Mouse (Mus musculus): ENCODE results near the gene Mybbp1a. TPM values are rescaled to one million over a fixed set of nuclear protein-coding genes. Genes with fewer than 3 reads are reported as not detected.

Gene Mybbp1a
- total and polyA plus RNA-seq, 2 experiments from 2014 or later = 38.0 to 52.4 TPM

DNA sequence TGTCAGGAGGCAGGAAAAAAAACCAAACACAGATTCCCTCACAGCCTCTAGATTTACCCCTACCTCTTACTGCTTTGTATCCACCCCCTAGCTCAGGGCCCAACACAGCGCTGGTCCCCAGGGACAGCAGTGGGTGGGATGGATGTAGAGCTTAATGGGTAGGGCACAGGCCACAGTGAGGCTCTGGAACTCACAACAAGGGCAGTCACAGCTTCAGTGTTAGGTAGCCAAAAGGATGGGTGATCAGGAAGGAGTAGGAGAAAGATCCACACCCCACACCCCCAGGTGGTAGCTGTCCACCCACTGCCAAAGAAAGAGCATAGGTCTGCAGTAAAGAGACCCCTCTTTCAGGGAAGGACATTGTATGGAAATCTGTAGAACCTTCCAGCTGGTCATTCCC is 36.5 kb downstream of the Mybbp1a start:
- DNase-seq = no peak
- Histone ChIP-seq H3K36me3 (ENCODE audit: insufficient read depth) (peaks cover 14% of the 10 kb centered on the region; the same call in 1 of the 2 replicates), H3K4me3 (ENCODE audit: low read depth, low read length) (no peak overlapping the region), H3K27me3 (ENCODE audit: insufficient read depth, low read length) (no peaks in the 10 kb centered on the region), H3K27ac (ENCODE audit: low read depth, low read length) (no peak overlapping the region), H3K9ac (no peak overlapping the region), H3K4me2 (ENCODE audit: low read depth) (no peak overlapping the region), H3K4me1 (ENCODE audit: insufficient read depth) (no peaks in the 10 kb centered on the region), H3K9me3 (ENCODE audit: low read length) (no peaks in the 10 kb centered on the region)
- 96% methylated on average over 1 of the region's 1 CpGs for WGBS
- no peak for TF ChIP-seq CTCF (IDR thresholded peaks at IDR 0.05; ENCODE audit: low read depth)
- ATAC-seq = no peak

DNA sequence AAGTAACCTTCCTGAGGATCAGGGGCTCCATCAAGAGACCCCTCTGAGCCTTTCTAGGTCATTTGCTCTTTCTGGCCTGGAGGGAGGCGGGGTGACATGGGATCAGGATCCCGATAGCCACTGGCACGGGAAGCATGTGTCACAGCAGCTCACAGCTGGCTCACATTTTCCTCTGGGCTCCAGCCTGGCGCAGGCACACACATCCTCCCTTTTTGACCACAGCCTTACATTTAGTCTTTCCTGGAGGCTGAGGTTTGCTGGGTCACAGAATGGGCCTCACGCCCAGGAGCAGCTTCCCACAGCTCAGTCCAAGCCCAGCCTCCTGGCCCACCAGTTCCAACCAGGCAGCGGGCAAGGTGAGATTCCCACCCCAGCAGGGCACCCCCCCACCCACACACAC is 37.1 kb downstream of the Mybbp1a start:
- Histone ChIP-seq H3K27me3 (ENCODE audit: insufficient read depth, low read length) (no peaks in the 10 kb centered on the region), H3K9me3 (ENCODE audit: low read length) (no peaks in the 10 kb centered on the region), H3K4me3 (ENCODE audit: low read depth, low read length) (no peak overlapping the region), H3K4me1 (ENCODE audit: insufficient read depth) (no peaks in the 10 kb centered on the region), H3K36me3 (ENCODE audit: insufficient read depth) (peaks cover 8% of the 10 kb centered on the region; the same call in 1 of the 2 replicates), H3K9ac (no peak overlapping the region), H3K4me2 (ENCODE audit: low read depth) (no peak overlapping the region), H3K27ac (ENCODE audit: low read depth, low read length) (no peak overlapping the region)
- WGBS = 80% methylated on average over 6 of the region's 6 CpGs
- DNase-seq (no peak), ATAC-seq (no peak)
- no peak for TF ChIP-seq CTCF (IDR thresholded peaks at IDR 0.05; ENCODE audit: low read depth)

DNA sequence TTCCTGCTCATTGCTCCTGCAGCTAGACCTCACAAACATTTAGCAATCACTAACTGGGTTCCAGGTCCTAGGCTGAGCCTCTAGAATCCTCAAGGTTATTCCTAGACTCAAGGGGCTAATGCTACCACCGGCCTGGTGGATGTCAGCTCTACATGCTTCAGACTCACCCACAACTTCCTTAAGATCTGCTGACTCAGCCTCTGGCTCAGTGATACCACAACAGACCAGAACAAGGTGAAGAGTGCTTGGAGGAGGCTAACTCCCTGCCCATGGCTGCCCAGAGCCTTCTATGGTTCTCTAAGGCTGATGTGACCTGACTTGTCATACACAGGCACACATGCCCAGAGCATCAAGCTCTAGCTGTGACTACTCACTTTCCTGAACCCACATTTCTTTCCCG is 38.3 kb downstream of the Mybbp1a start:
- H3K4me1 ChIP-seq (ENCODE audit: insufficient read depth) = peaks cover under 1% of the 10 kb centered on the region
- H3K36me3 ChIP-seq (ENCODE audit: insufficient read depth) = no peaks in the 10 kb centered on the region; the same call in 1 of the 2 replicates
- ATAC-seq = no peak
- no peak overlapping the region for H3K27ac ChIP-seq (ENCODE audit: low read depth, low read length)
- H3K9me3 ChIP-seq (ENCODE audit: low read length) = no peaks in the 10 kb centered on the region
- H3K4me2 ChIP-seq (ENCODE audit: low read depth) = no peak overlapping the region
- 94% methylated on average over 2 of the region's 2 CpGs for WGBS
- no peak for DNase-seq
- no peak for TF ChIP-seq CTCF (IDR thresholded peaks at IDR 0.05; ENCODE audit: low read depth)
- H3K4me3 ChIP-seq (ENCODE audit: low read depth, low read length) = no peak overlapping the region
- H3K27me3 ChIP-seq (ENCODE audit: insufficient read depth, low read length) = no peaks in the 10 kb centered on the region
- H3K9ac ChIP-seq = no peak overlapping the region

DNA sequence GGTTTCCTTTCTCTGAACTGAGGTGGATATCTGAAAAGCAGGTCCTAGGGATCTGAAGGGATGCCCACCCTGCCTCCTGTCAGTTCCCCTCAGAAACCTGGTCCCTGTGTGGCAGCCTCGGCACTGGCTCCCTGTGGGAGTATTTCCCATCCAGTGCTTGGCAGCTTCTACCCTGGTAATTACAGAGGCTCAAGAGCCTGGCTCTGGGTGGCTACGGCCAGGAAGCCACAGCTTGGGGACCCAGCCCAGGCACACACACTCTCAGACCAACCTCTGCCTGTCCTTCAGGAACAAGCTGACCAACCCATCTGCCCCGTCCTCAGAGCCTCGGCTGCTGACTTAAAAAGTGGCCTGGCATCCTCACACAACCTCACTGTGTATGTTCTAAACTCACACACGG is 40.2 kb downstream of the Mybbp1a start:
- Histone ChIP-seq H3K9me3 (ENCODE audit: low read length) (no peaks in the 10 kb centered on the region), H3K4me3 (ENCODE audit: low read depth, low read length) (no peak overlapping the region), H3K27me3 (ENCODE audit: insufficient read depth, low read length) (no peaks in the 10 kb centered on the region), H3K4me2 (ENCODE audit: low read depth) (no peak overlapping the region), H3K4me1 (ENCODE audit: insufficient read depth) (peaks cover 14% of the 10 kb centered on the region), H3K36me3 (ENCODE audit: insufficient read depth) (no peaks in the 10 kb centered on the region), H3K27ac (ENCODE audit: low read depth, low read length) (no peak overlapping the region), H3K9ac (no peak overlapping the region)
- TF ChIP-seq CTCF (IDR thresholded peaks at IDR 0.05; ENCODE audit: low read depth) = no peak
- no peak for ATAC-seq
- no peak for DNase-seq
- 65% methylated on average over 5 of the region's 5 CpGs for WGBS

- Histone ChIP-seq H3K36me3 (ENCODE audit: insufficient read depth) (no peaks in the 10 kb centered on the region), H3K9me3 (ENCODE audit: low read length) (no peaks in the 10 kb centered on the region), H3K27me3 (ENCODE audit: insufficient read depth, low read length) (no peaks in the 10 kb centered on the region), H3K9ac (no peak overlapping the region), H3K4me1 (ENCODE audit: insufficient read depth) (peaks cover 14% of the 10 kb centered on the region), H3K4me2 (ENCODE audit: low read depth) (no peak overlapping the region), H3K4me3 (ENCODE audit: low read depth, low read length) (no peak overlapping the region), H3K27ac (ENCODE audit: low read depth, low read length) (no peak overlapping the region)
- ATAC-seq (no peak), DNase-seq (no peak)
- WGBS = 82% methylated on average over 4 of the region's 4 CpGs
- TF ChIP-seq CTCF (IDR thresholded peaks at IDR 0.05; ENCODE audit: low read depth) = no peak
These were observed 40.8 kb downstream of the Mybbp1a start for GRCm38 (mm10) chr11:72481952-72482351.

GRCm38 (mm10) chr11:72484549-72484948 is 43.4 kb downstream of the Mybbp1a start:
- no peak overlapping the region for H3K9ac ChIP-seq
- H3K27ac ChIP-seq (ENCODE audit: low read depth, low read length) = no peak overlapping the region
- TF ChIP-seq CTCF (IDR thresholded peaks at IDR 0.05; ENCODE audit: low read depth) = no peak
- ATAC-seq (no peak), DNase-seq (no peak)
- H3K4me1 ChIP-seq (ENCODE audit: insufficient read depth) = peaks cover 23% of the 10 kb centered on the region
- no peaks in the 10 kb centered on the region for H3K9me3 ChIP-seq (ENCODE audit: low read length)
- 80% methylated on average over 6 of the region's 6 CpGs for WGBS
- no peak overlapping the region for H3K4me2 ChIP-seq (ENCODE audit: low read depth)
- no peaks in the 10 kb centered on the region for H3K27me3 ChIP-seq (ENCODE audit: insufficient read depth, low read length)
- no peaks in the 10 kb centered on the region for H3K36me3 ChIP-seq (ENCODE audit: insufficient read depth)
- no peak overlapping the region for H3K4me3 ChIP-seq (ENCODE audit: low read depth, low read length)

DNA sequence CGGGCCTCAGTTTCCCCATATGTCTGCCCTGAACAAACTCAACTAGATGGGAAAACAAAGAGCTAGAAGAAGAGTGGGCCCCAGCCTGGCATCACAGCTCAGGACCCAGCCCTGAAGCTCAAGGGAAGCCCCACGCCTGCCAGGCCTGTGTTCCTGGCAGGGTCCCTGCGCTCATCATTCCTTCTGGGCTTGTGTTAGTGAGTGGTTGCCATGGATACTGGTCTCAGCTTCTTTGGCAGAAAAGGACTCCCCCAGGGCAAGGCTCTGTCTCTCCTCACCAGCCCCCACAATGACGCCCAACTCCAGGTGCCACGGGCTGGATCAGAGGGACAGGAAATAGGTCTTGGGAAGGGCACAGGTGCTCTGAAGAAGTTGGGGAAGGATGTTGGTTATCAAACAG is 44.0 kb downstream of the Mybbp1a start:
- TF ChIP-seq CTCF (IDR thresholded peaks at IDR 0.05; ENCODE audit: low read depth) = no peak
- Histone ChIP-seq H3K4me1 (ENCODE audit: insufficient read depth) (peaks cover 23% of the 10 kb centered on the region), H3K27me3 (ENCODE audit: insufficient read depth, low read length) (no peaks in the 10 kb centered on the region), H3K27ac (ENCODE audit: low read depth, low read length) (no peak overlapping the region), H3K4me2 (ENCODE audit: low read depth) (peak overlapping the region; percentile 5; the same call in 1 of the 2 replicates), H3K36me3 (ENCODE audit: insufficient read depth) (no peaks in the 10 kb centered on the region), H3K9ac (no peak overlapping the region), H3K4me3 (ENCODE audit: low read depth, low read length) (no peak overlapping the region), H3K9me3 (ENCODE audit: low read length) (no peaks in the 10 kb centered on the region)
- ATAC-seq = 0 out of 2 replicates have a peak, but pooled peaks have one; percentile 16
- 26% methylated on average over 5 of the region's 5 CpGs for WGBS
- DNase-seq = peak; percentile 80

All from forebrain, postnatal 0 days (tissue).